Mouse (Mus musculus): ENCODE results near the gene Pde1b. TPM values are rescaled to one million over a fixed set of nuclear protein-coding genes. Genes with fewer than 3 reads are reported as not detected.
A peak's percentile ranks its signal among the peaks of the same experiment; 100 is the strongest.

The Pde1b gene
- polyA plus RNA-seq, 1 experiment from 2014 or later, result 2.2 TPM

- DNase-seq (ENCODE audit: low spot score), result no peak
- WGBS, result 72% methylated on average over 3 of the region's 3 CpGs
- no peak overlapping the region for H3K9ac ChIP-seq (replicated peaks; ENCODE audit: low read depth)
- H3K9me3 ChIP-seq (ENCODE audit: low read length), result no peaks in the 10 kb centered on the region
- H3K4me3 ChIP-seq (ENCODE audit: low read depth, low read length), result no peak overlapping the region
- TF ChIP-seq CTCF (IDR thresholded peaks at IDR 0.05) (no peak), EP300 (IDR thresholded peaks at IDR 0.05) (no peak)
- no peaks in the 10 kb centered on the region for H3K36me3 ChIP-seq (ENCODE audit: insufficient read depth, low read length)
- no peak overlapping the region for H3K27ac ChIP-seq (ENCODE audit: low read length)
- no peak for ATAC-seq
- no peaks in the 10 kb centered on the region for H3K4me1 ChIP-seq (ENCODE audit: insufficient read depth, low read depth, low read length)
- no peaks in the 10 kb centered on the region for H3K27me3 ChIP-seq (replicated peaks; ENCODE audit: insufficient read depth, low read length)
- H3K4me2 ChIP-seq (replicated peaks; ENCODE audit: low read depth, low read length), result no peak overlapping the region
These were observed 30.6 kb upstream of the Pde1b start for GRCm38 (mm10) chr15:103472265-103472664.

GRCm38 (mm10) chr15:103473182-103473581 lies 29.7 kb upstream of the Pde1b start:
- ATAC-seq, result no peak
- TF ChIP-seq CTCF (IDR thresholded peaks at IDR 0.05) (no peak), EP300 (IDR thresholded peaks at IDR 0.05) (no peak)
- Histone ChIP-seq H3K36me3 (ENCODE audit: insufficient read depth, low read length) (no peaks in the 10 kb centered on the region), H3K4me1 (ENCODE audit: insufficient read depth, low read depth, low read length) (no peaks in the 10 kb centered on the region), H3K27ac (ENCODE audit: low read length) (no peak overlapping the region), H3K9me3 (ENCODE audit: low read length) (no peaks in the 10 kb centered on the region), H3K4me2 (replicated peaks; ENCODE audit: low read depth, low read length) (no peak overlapping the region), H3K4me3 (ENCODE audit: low read depth, low read length) (no peak overlapping the region), H3K27me3 (replicated peaks; ENCODE audit: insufficient read depth, low read length) (no peaks in the 10 kb centered on the region), H3K9ac (replicated peaks; ENCODE audit: low read depth) (no peak overlapping the region)
- WGBS, result 81% methylated on average over 7 of the region's 7 CpGs
- no peak for DNase-seq (ENCODE audit: low spot score)

- no peak for ATAC-seq
These were observed 29.1 kb upstream of the Pde1b start for GRCm38 (mm10) chr15:103473769-103474168.

GRCm38 (mm10) chr15:103479080-103479606 lies 23.7 kb upstream of the Pde1b start:
- no peak for ATAC-seq
- Histone ChIP-seq H3K27me3 (replicated peaks; ENCODE audit: insufficient read depth, low read length) (no peaks in the 10 kb centered on the region), H3K9me3 (ENCODE audit: low read length) (no peaks in the 10 kb centered on the region), H3K4me2 (replicated peaks; ENCODE audit: low read depth, low read length) (no peak overlapping the region), H3K4me1 (ENCODE audit: insufficient read depth, low read depth, low read length) (no peaks in the 10 kb centered on the region), H3K36me3 (ENCODE audit: insufficient read depth, low read length) (no peaks in the 10 kb centered on the region), H3K4me3 (ENCODE audit: low read depth, low read length) (no peak overlapping the region), H3K27ac (ENCODE audit: low read length) (no peak overlapping the region), H3K9ac (replicated peaks; ENCODE audit: low read depth) (no peak overlapping the region)
- TF ChIP-seq CTCF (IDR thresholded peaks at IDR 0.05), result no peak
- DNase-seq (ENCODE audit: low spot score), result no peak
- 38% methylated on average over 1 of the region's 1 CpGs for WGBS

More at GRCm38 (mm10) chr15:103473769-103474168, 29.1 kb upstream of the Pde1b start:
- TF ChIP-seq EP300 (IDR thresholded peaks at IDR 0.05), result no peak
- no peak for TF ChIP-seq CTCF (IDR thresholded peaks at IDR 0.05)
- Histone ChIP-seq H3K4me1 (ENCODE audit: insufficient read depth, low read depth, low read length) (no peaks in the 10 kb centered on the region), H3K9me3 (ENCODE audit: low read length) (no peaks in the 10 kb centered on the region), H3K4me3 (ENCODE audit: low read depth, low read length) (no peak overlapping the region), H3K9ac (replicated peaks; ENCODE audit: low read depth) (no peak overlapping the region), H3K27ac (ENCODE audit: low read length) (no peak overlapping the region), H3K27me3 (replicated peaks; ENCODE audit: insufficient read depth, low read length) (no peaks in the 10 kb centered on the region), H3K4me2 (replicated peaks; ENCODE audit: low read depth, low read length) (no peak overlapping the region), H3K36me3 (ENCODE audit: insufficient read depth, low read length) (no peaks in the 10 kb centered on the region)
- WGBS, result 87% methylated on average over 5 of the region's 5 CpGs
- no peak for DNase-seq (ENCODE audit: low spot score)

- Histone ChIP-seq H3K27me3 (replicated peaks; ENCODE audit: insufficient read depth, low read length) (no peaks in the 10 kb centered on the region), H3K4me2 (replicated peaks; ENCODE audit: low read depth, low read length) (no peak overlapping the region), H3K4me3 (ENCODE audit: low read depth, low read length) (no peak overlapping the region), H3K36me3 (ENCODE audit: insufficient read depth, low read length) (no peaks in the 10 kb centered on the region), H3K27ac (ENCODE audit: low read length) (no peak overlapping the region), H3K9ac (replicated peaks; ENCODE audit: low read depth) (no peak overlapping the region), H3K4me1 (ENCODE audit: insufficient read depth, low read depth, low read length) (no peaks in the 10 kb centered on the region), H3K9me3 (ENCODE audit: low read length) (no peaks in the 10 kb centered on the region)
- TF ChIP-seq CTCF (IDR thresholded peaks at IDR 0.05), result no peak
- TF ChIP-seq EP300 (IDR thresholded peaks at IDR 0.05), result no peak
- DNase-seq (ENCODE audit: low spot score), result no peak
- no peak for ATAC-seq
- 51% methylated on average over 2 of the region's 2 CpGs for WGBS
These were observed 22.7 kb upstream of the Pde1b start for GRCm38 (mm10) chr15:103480129-103480528.

- Histone ChIP-seq H3K9me3 (ENCODE audit: low read length) (no peaks in the 10 kb centered on the region), H3K4me2 (replicated peaks; ENCODE audit: low read depth, low read length) (no peak overlapping the region), H3K27me3 (replicated peaks; ENCODE audit: insufficient read depth, low read length) (no peaks in the 10 kb centered on the region), H3K4me3 (ENCODE audit: low read depth, low read length) (no peak overlapping the region), H3K36me3 (ENCODE audit: insufficient read depth, low read length) (no peaks in the 10 kb centered on the region), H3K9ac (replicated peaks; ENCODE audit: low read depth) (no peak overlapping the region), H3K27ac (ENCODE audit: low read length) (no peak overlapping the region), H3K4me1 (ENCODE audit: insufficient read depth, low read depth, low read length) (no peaks in the 10 kb centered on the region)
- WGBS, result 0% methylated on average over 1 of the region's 1 CpGs
- TF ChIP-seq EP300 (IDR thresholded peaks at IDR 0.05) (no peak), CTCF (IDR thresholded peaks at IDR 0.05) (peak; percentile 56)
- no peak for DNase-seq (ENCODE audit: low spot score)
- ATAC-seq, result no peak
These were observed 20.3 kb upstream of the Pde1b start for GRCm38 (mm10) chr15:103482488-103482887.

GRCm38 (mm10) chr15:103484490-103484889 lies 18.3 kb upstream of the Pde1b start:
- WGBS, result 40% methylated on average over 2 of the region's 2 CpGs
- H3K4me1 ChIP-seq (ENCODE audit: insufficient read depth, low read depth, low read length), result no peaks in the 10 kb centered on the region
- H3K27me3 ChIP-seq (replicated peaks; ENCODE audit: insufficient read depth, low read length), result no peaks in the 10 kb centered on the region
- H3K27ac ChIP-seq (ENCODE audit: low read length), result no peak overlapping the region
- ATAC-seq (no peak), DNase-seq (ENCODE audit: low spot score) (no peak)
- no peak overlapping the region for H3K4me3 ChIP-seq (ENCODE audit: low read depth, low read length)
- H3K9me3 ChIP-seq (ENCODE audit: low read length), result no peaks in the 10 kb centered on the region
- H3K9ac ChIP-seq (replicated peaks; ENCODE audit: low read depth), result no peak overlapping the region
- H3K36me3 ChIP-seq (ENCODE audit: insufficient read depth, low read length), result no peaks in the 10 kb centered on the region
- no peak for TF ChIP-seq EP300 (IDR thresholded peaks at IDR 0.05)
- TF ChIP-seq CTCF (IDR thresholded peaks at IDR 0.05), result no peak
- no peak overlapping the region for H3K4me2 ChIP-seq (replicated peaks; ENCODE audit: low read depth, low read length)
